Mouse (Mus musculus) bone marrow, adult 2 months (tissue): ENCODE results near the gene Rps2.

ENCODE experiments used
- CTCF ChIP-seq: fragments of 200-500 bp; IDR thresholded peaks from 2 replicates; pipeline ENCODE4 v1.5.1; 2011; ENCODE audit warnings: low read length, control low read depth; ENCODE audit not compliant: control insufficient read depth, insufficient read depth
- POLR2A ChIP-seq: fragments of 200-500 bp; IDR thresholded peaks from 2 replicates; pipeline ENCODE4 v1.6.1; 2011; ENCODE audit warnings: low read depth, mild to moderate bottlenecking, control low read depth, low read length, borderline replicate concordance; ENCODE audit not compliant: control insufficient read depth

- TF ChIP-seq CTCF: no peak
- TF ChIP-seq POLR2A: no peak
Measured at GRCm38 (mm10) chr17:24733434-24734050, 15.6 kb downstream of the Rps2 start.
